Mouse (Mus musculus): Measurements from ENCODE around the gene Dact1. TPM values are rescaled to one million over a fixed set of nuclear protein-coding genes. Genes with fewer than 3 reads are reported as not detected.

Gene Dact1
- polyA plus RNA-seq, 1 experiment from 2014 or later = 38.2 TPM

Other genes starting within 250 kb of the Dact1 start
- gene Tomm20l, start 198.5 kb upstream of the Dact1 start, polyA plus RNA-seq (2015; fragmentation: Nextera tagmentation; extraction: Ambion mirVana) = not detected in 2 replicates
- 93.2 and 96.7 TPM in 2 replicates for gene Timm9, start 173.2 kb upstream of the Dact1 start, polyA plus RNA-seq (2015; fragmentation: Nextera tagmentation; extraction: Ambion mirVana)
- 16.3 TPM in 2 replicates for gene 2700049A03Rik, start 173.0 kb upstream of the Dact1 start, polyA plus RNA-seq (2015; fragmentation: Nextera tagmentation; extraction: Ambion mirVana)

Data from hindbrain, embryonic 13.5 days (tissue).